In genomic region chr10:117860958-117861357, GRCm38 (mm10) we compare ENCODE assay signal across 9 mouse cellular contexts. TPM values are rescaled to one million over a fixed set of nuclear protein-coding genes. Genes with fewer than 3 reads are reported as not detected.
DNase-seq lines count a peak whose midpoint lies in the region; ATAC-seq lines count a peak whose summit lies in the region.
"Had no signal": no experiment of that assay in that cellular context is flagged by ENCODE, and none has a peak within 500 bp of the region (broad histone marks: within the 10 kb centered on the region; RNA-seq: fewer than 3 reads in every experiment).

No protein-coding gene starts in this region.

- no peaks in the 10 kb centered on the region for H3K9me3 ChIP-seq in liver, embryonic 16.5 days (replicated peaks; ENCODE audit: control insufficient read depth, low read length)
- H3K9me3 ChIP-seq in forebrain, embryonic 10.5 days: no peaks in the 10 kb centered on the region

- H3K4me1 ChIP-seq in liver, embryonic 16.5 days (ENCODE audit: control insufficient read depth, low read depth, low read length): no peaks in the 10 kb centered on the region; the same call in 1 of the 2 replicates
- H3K4me1 ChIP-seq in forebrain, embryonic 10.5 days: 0 out of 2 replicates have a peak, but pooled peaks cover 3% of the 10 kb centered on the region

- H3K27ac ChIP-seq in liver, embryonic 16.5 days (ENCODE audit: low read length): peak overlapping the region; percentile 22
- H3K27ac ChIP-seq in forebrain, embryonic 10.5 days: no peak overlapping the region

- H3K4me2 ChIP-seq in liver, embryonic 16.5 days (ENCODE audit: low read depth, low read length): peak overlapping the region; percentile 39; the same call in 1 of the 2 replicates

- DNase-seq in CD4-positive helper T cell, adult 2 months (ENCODE audit: low read depth, low spot score): peak; percentile 83
- peak; percentile 82 for DNase-seq in T-cell, adult 2 months (ENCODE audit: low spot score)
- DNase-seq in embryo, embryonic 9.5 days (ENCODE audit: extremely low spot score): no peak
- DNase-seq in forebrain, embryonic 10.5 days (ENCODE audit: extremely low spot score, low spot score): no peak
- no peak for DNase-seq in embryo, embryonic 11 days
- DNase-seq in retina, embryonic 14.5 days (ENCODE audit: low spot score): no peak

- peak; percentile 73 for ATAC-seq in liver, embryonic 16.5 days (ENCODE audit: low read depth)
- ATAC-seq in neutrophil, adult 5-6 weeks (ENCODE audit: extremely low read depth, insufficient number of reproducible peaks, low FRiP score, poor library complexity, severe bottlenecking): peak; percentile 99
- ATAC-seq: intestine, embryonic 16.5 days had no signal

- H3K27me3 ChIP-seq in liver, embryonic 16.5 days (ENCODE audit: control insufficient read depth, insufficient read depth, low read depth, low read length): no peaks in the 10 kb centered on the region
- H3K27me3 ChIP-seq in forebrain, embryonic 10.5 days (ENCODE audit: poor library complexity, severe bottlenecking): no peaks in the 10 kb centered on the region

- no peak overlapping the region for H3K9ac ChIP-seq in liver, embryonic 16.5 days (ENCODE audit: low read depth, low read length)

- H3K4me3 ChIP-seq in liver, embryonic 16.5 days (ENCODE audit: low read depth, low read length): no peak overlapping the region
- H3K4me3 ChIP-seq in forebrain, embryonic 10.5 days: no peak overlapping the region

- WGBS in liver, embryonic 16.5 days (ENCODE audit: insufficient replicate concordance): 20% methylated on average over 16 of the region's 16 CpGs
- 88% methylated on average over 16 of the region's 16 CpGs for WGBS in forebrain, embryonic 10.5 days

- H3K36me3 ChIP-seq in liver, embryonic 16.5 days (ENCODE audit: control insufficient read depth, insufficient read depth): no peaks in the 10 kb centered on the region
- H3K36me3 ChIP-seq in forebrain, embryonic 10.5 days (replicated peaks): no peaks in the 10 kb centered on the region

RNA-seq across cellular contexts. Expression of gene Rap1b, which starts 15.1 kb away (rescaled TPM):
- polyA plus RNA-seq in liver, embryonic 16.5 days (2015; fragmentation: Nextera tagmentation; extraction: Ambion mirVana): 87.0 and 91.8 TPM in 2 replicates
- total RNA-seq in neutrophil, adult 5-6 weeks (2017): 331 and 337 TPM in 2 replicates
- 136 and 141 TPM in 2 replicates for polyA plus RNA-seq in forebrain, embryonic 10.5 days (2016; fragmentation: Nextera tagmentation; extraction: Ambion mirVana)

Comparison
In these comparisons a context has a peak if more than half of its experiments do, and no peak if none do; other contexts are left out.
1. DNase-seq: peak in CD4-positive helper T cell, adult 2 months (single experiment) and T-cell, adult 2 months (single experiment); none in embryo, embryonic 9.5 days (single experiment), forebrain, embryonic 10.5 days (single experiment), embryo, embryonic 11 days (single experiment) and retina, embryonic 14.5 days (single experiment).